Comparison of ENCODE assay signal across 8 mouse cellular contexts in the genomic region with DNA sequence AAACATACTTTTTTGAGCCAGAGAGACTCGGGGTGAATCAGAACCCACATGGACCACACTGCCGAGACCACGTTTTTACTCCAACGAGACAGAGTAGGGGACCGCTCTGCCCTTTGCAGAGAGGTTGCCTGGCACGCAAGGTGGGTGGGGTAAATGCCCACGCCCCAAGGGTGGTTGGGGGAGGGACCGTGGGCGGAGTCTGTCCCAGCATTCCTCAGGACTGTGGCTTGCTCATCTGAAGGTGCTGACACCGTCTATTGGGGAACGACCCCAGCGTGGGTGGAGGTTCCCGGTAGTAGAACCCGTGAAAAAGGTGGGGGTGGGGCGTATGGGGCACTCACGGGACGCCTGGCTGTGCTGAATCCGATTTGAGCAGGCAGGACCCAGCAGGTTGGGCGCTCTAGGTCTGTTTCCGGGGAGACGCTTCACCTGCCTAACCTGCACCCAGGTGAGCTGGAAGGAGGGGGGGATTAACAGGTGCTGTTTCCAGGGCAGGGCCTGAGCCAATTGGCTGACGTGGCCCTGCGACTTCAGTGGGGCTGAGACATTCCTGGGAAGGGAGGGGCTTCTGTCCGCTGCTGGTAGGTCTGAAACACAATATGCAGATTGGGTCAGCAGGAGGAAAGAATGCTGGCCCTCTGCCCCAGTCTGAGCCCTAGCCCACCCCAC. TPM values are rescaled to one million over a fixed set of nuclear protein-coding genes. Genes with fewer than 3 reads are reported as not detected.
DNase-seq lines count a peak whose midpoint lies in the region; ATAC-seq and TF ChIP-seq lines count a peak whose summit lies in the region.

A gene (minus strand): TSS at position 453 of the 669 bp plus-strand sequence.

- H3K36me3 ChIP-seq in heart, embryonic 10.5 days, result no peaks in the 10 kb centered on the region
- H3K36me3 ChIP-seq in kidney, adult 2 months (ENCODE audit: control insufficient read depth, insufficient read depth, low read length), result no peaks in the 10 kb centered on the region
- H3K36me3 ChIP-seq in neural tube, embryonic 15.5 days, result no peaks in the 10 kb centered on the region

- 0 out of 2 replicates have a peak within 1 kb of the TSS, but pooled peaks have one; percentile 8 for H3K9ac ChIP-seq in neural tube, embryonic 15.5 days (replicated peaks)

- DNase-seq in gastrocnemius, postnatal 25 days, result peak; percentile 15
- DNase-seq in gastrocnemius, postnatal 14 days, result no peak
- peak; percentile 81 for DNase-seq in heart, embryonic 10.5 days (ENCODE audit: low spot score)
- peak; percentile 96 for DNase-seq in kidney, adult 2 months
- peak; percentile 88 for DNase-seq in lung, adult 2 months
- DNase-seq in gastrocnemius, adult 8-10 months (ENCODE audit: low spot score in 2 of 2), result no peak

- ATAC-seq in neural tube, embryonic 15.5 days (ENCODE audit: low FRiP score), result peak; percentile 45; the same call in 1 of the 2 replicates

- H3K4me1 ChIP-seq in brown adipose tissue, adult 24 weeks (ENCODE audit: control insufficient read depth, insufficient read depth, insufficient read length, low read length), result no peaks in the 10 kb centered on the region
- peaks cover 20% of the 10 kb centered on the region for H3K4me1 ChIP-seq in heart, embryonic 10.5 days
- peaks cover 13% of the 10 kb centered on the region; the same call in 1 of the 2 replicates for H3K4me1 ChIP-seq in kidney, adult 2 months (ENCODE audit: control insufficient read depth, insufficient read depth, low read length)
- no peaks in the 10 kb centered on the region for H3K4me1 ChIP-seq in lung, adult 2 months (ENCODE audit: control insufficient read depth, insufficient read depth, low read length)
- H3K4me1 ChIP-seq in neural tube, embryonic 15.5 days, result peaks cover 14% of the 10 kb centered on the region

- no peak for TF ChIP-seq CTCF in kidney, adult 2 months (conservative IDR thresholded peaks at IDR 0.05; ENCODE audit: insufficient read depth, insufficient read length, low read depth, low read length)
- TF ChIP-seq CTCF in lung, adult 2 months (IDR thresholded peaks at IDR 0.05; ENCODE audit: insufficient read depth, low read length), result no peak

- peaks cover 4% of the 10 kb centered on the region for H3K9me3 ChIP-seq in heart, embryonic 10.5 days
- peaks cover 4% of the 10 kb centered on the region; the same call in 1 of the 2 replicates for H3K9me3 ChIP-seq in neural tube, embryonic 15.5 days (replicated peaks)

- intact Hi-C loops in gastrocnemius, postnatal 14 days (cut with DNase I; ENCODE audit: low total_unique reads), result no loop called here

- WGBS in heart, embryonic 10.5 days, result under 1% methylated on average over 24 of the region's 24 CpGs
- 2% methylated on average over 24 of the region's 24 CpGs for WGBS in kidney, adult 2 months
- 4% methylated on average over 24 of the region's 24 CpGs for WGBS in lung, adult 2 months
- 3% methylated on average over 24 of the region's 24 CpGs for WGBS in neural tube, embryonic 15.5 days

- no peak within 1 kb of the TSS for H3K27ac ChIP-seq in brown adipose tissue, adult 24 weeks (replicated peaks; ENCODE audit: low read depth, low read length)
- peak within 1 kb of the TSS; percentile 71 for H3K27ac ChIP-seq in heart, embryonic 10.5 days
- H3K27ac ChIP-seq in kidney, adult 2 months (ENCODE audit: insufficient read depth, low read depth, low read length), result peak within 1 kb of the TSS; percentile 93
- no peak within 1 kb of the TSS for H3K27ac ChIP-seq in neural tube, embryonic 15.5 days (replicated peaks)

- peak within 1 kb of the TSS; percentile 56 for H3K4me3 ChIP-seq in brown adipose tissue, adult 24 weeks (ENCODE audit: insufficient read depth, low read depth, low read length)
- H3K4me3 ChIP-seq in heart, embryonic 10.5 days, result peak within 1 kb of the TSS; percentile 59
- H3K4me3 ChIP-seq in kidney, adult 2 months (ENCODE audit: insufficient read depth, low read depth, low read length), result peak within 1 kb of the TSS; percentile 57
- H3K4me3 ChIP-seq in lung, adult 2 months (replicated peaks; ENCODE audit: extremely low read depth, low read depth, low read length), result peak within 1 kb of the TSS; percentile 68
- H3K4me3 ChIP-seq in neural tube, embryonic 15.5 days (replicated peaks), result peak within 1 kb of the TSS; percentile 29

- H3K4me2 ChIP-seq in neural tube, embryonic 15.5 days, result peak within 1 kb of the TSS; percentile 60

- peak; percentile 37 for TF ChIP-seq POLR2A in kidney, adult 2 months (IDR thresholded peaks at IDR 0.05; ENCODE audit: low read depth, low read length)
- peak; percentile 67; the same call in 1 of the 2 replicates for TF ChIP-seq POLR2A in lung, adult 2 months (IDR thresholded peaks at IDR 0.05; ENCODE audit: borderline replicate concordance, extremely low read depth, low read depth, low read length)

- peaks cover 35% of the 10 kb centered on the region for H3K27me3 ChIP-seq in heart, embryonic 10.5 days (ENCODE audit: insufficient read depth, poor library complexity, severe bottlenecking)
- no peaks in the 10 kb centered on the region for H3K27me3 ChIP-seq in kidney, adult 2 months (replicated peaks; ENCODE audit: control insufficient read depth, insufficient read depth, low read length)
- peaks cover 8% of the 10 kb centered on the region for H3K27me3 ChIP-seq in neural tube, embryonic 15.5 days (replicated peaks)

RNA-seq across cellular contexts. Expression of the gene that starts here (rescaled TPM):
- total RNA-seq in gastrocnemius, postnatal 25 days (2021), result not detected
- under 1 TPM in 1 of 2 experiments, not detected in 1; 0.12 TPM for total RNA-seq in gastrocnemius, postnatal 14 days (2021)
- polyA plus RNA-seq in brown adipose tissue, adult 24 weeks (2012; ENCODE audit: insufficient read depth, insufficient read length, missing spikeins), result not detected in 2 replicates
- 0.32 and 0.69 TPM in 2 replicates for polyA plus RNA-seq in heart, embryonic 10.5 days (2016; fragmentation: Nextera tagmentation; extraction: Ambion mirVana)
- 30.3 and 44.7 TPM in 2 replicates for polyA plus RNA-seq in kidney, adult 2 months (2012; rRNA removed)
- polyA plus RNA-seq in lung, adult 2 months (2012; rRNA removed), result 32.4 and 47.5 TPM in 2 replicates
- 0.20 and 1.8 TPM in 2 replicates for polyA plus RNA-seq in neural tube, embryonic 15.5 days (2015; fragmentation: Nextera tagmentation; extraction: Ambion mirVana)
- not detected for total RNA-seq in gastrocnemius, adult 8-10 months (2022)

Comparison
In these comparisons a context has a peak if more than half of its experiments do, and no peak if none do; other contexts are left out.
1. RNA of the gene that starts here (polyA plus RNA-seq): 32.4 to 47.5 TPM in lung, adult 2 months and 30.3 to 44.7 TPM in kidney, adult 2 months; 0.32 to 0.69 TPM in heart, embryonic 10.5 days, 0.20 to 1.8 TPM in neural tube, embryonic 15.5 days and not detected in brown adipose tissue, adult 24 weeks; every median in the first group is over 10 times any median in the second.
2. Peak in DNase-seq in gastrocnemius, postnatal 25 days; RNA of the gene not detected or under 1 TPM.
3. Peak in DNase-seq, H3K4me3 ChIP-seq and H3K27ac ChIP-seq in heart, embryonic 10.5 days; RNA of the gene not detected or under 1 TPM.
4. DNase-seq: peak in kidney, adult 2 months (single experiment) and lung, adult 2 months (single experiment); none in gastrocnemius, postnatal 14 days (single experiment) and gastrocnemius, adult 8-10 months (0 of 2).
5. Peak in every context shown above with its lines, with median percentiles within 50 percentile points of each other: H3K4me3 ChIP-seq.